Mouse (Mus musculus): ENCODE data around the gene 2210418O10Rik. TPM values are rescaled to one million over a fixed set of nuclear protein-coding genes. Genes with fewer than 3 reads are reported as not detected.
"Not testable (repeated sequence)": the region's sequence is repeated elsewhere in the genome, so short reads cannot be mapped to it uniquely, and the experiment has no call there.

The 2210418O10Rik gene
- polyA plus RNA-seq (2014; fragmentation: Nextera tagmentation; extraction: Ambion mirVana): 4.7 and 10.1 TPM in 2 replicates

DNA sequence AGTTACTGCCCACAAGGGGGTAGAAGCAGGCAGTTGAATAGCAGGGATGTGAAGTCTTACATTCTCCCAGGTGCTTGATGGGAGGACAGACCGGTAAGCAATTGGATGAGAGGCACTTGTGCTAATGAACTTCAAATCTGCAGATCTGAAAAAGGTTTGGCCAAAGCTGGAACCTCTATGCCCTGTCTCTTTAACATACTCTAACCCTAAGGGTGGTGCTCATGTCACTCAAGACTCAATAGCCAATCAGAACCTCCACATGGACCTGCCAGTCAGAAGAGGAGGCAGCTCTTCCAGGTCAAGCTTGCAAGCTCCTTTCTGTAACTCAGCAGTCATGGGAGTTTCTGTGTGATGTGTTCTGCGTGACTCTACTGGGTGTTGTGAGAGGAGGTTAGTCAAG, at the start of gene 2210418O10Rik:
Gene 2210418O10Rik, plus strand, starts transcription at position 301 of the 400 bp plus-strand sequence.
- H3K36me3 ChIP-seq (ENCODE audit: control insufficient read depth, insufficient read depth, low read length); H3K27me3 ChIP-seq (ENCODE audit: control insufficient read depth, insufficient read depth, low read length); H3K4me3 ChIP-seq (ENCODE audit: low read depth, low read length); DNase-seq (ENCODE audit: low spot score); H3K9me3 ChIP-seq (ENCODE audit: control insufficient read depth, low read length); H3K9ac ChIP-seq (ENCODE audit: low read depth, low read length); H3K4me2 ChIP-seq (replicated peaks; ENCODE audit: low read depth, low read length); H3K27ac ChIP-seq (ENCODE audit: low read depth, low read length); ATAC-seq (ENCODE audit: low FRiP score); H3K4me1 ChIP-seq (replicated peaks; ENCODE audit: control insufficient read depth, insufficient read depth, low read length): not testable (repeated sequence)
- WGBS: no CpG with 5 or more reads among the region's 2 CpGs

- H3K4me2 ChIP-seq (replicated peaks; ENCODE audit: low read depth, low read length); H3K4me1 ChIP-seq (replicated peaks; ENCODE audit: control insufficient read depth, insufficient read depth, low read length); H3K27me3 ChIP-seq (ENCODE audit: control insufficient read depth, insufficient read depth, low read length); H3K4me3 ChIP-seq (ENCODE audit: low read depth, low read length); H3K27ac ChIP-seq (ENCODE audit: low read depth, low read length); H3K36me3 ChIP-seq (ENCODE audit: control insufficient read depth, insufficient read depth, low read length); H3K9me3 ChIP-seq (ENCODE audit: control insufficient read depth, low read length); ATAC-seq (ENCODE audit: low FRiP score); H3K9ac ChIP-seq (ENCODE audit: low read depth, low read length); DNase-seq (ENCODE audit: low spot score): not testable (repeated sequence)
- WGBS: no CpG with 5 or more reads among the region's 1 CpGs
Observed at GRCm38 (mm10) chr2:176248519-176248918, 22.1 kb downstream of the 2210418O10Rik start.

Other genes starting within 250 kb of the 2210418O10Rik start
- gene Gm2004, start 76.7 kb upstream of the 2210418O10Rik start, polyA plus RNA-seq (2014; fragmentation: Nextera tagmentation; extraction: Ambion mirVana): 0.93 and 2.2 TPM in 2 replicates
- gene Gm11009, start 92.9 kb downstream of the 2210418O10Rik start, polyA plus RNA-seq (2014; fragmentation: Nextera tagmentation; extraction: Ambion mirVana): not detected in 2 replicates
- 10.2 and 11.3 TPM in 2 replicates for gene Gm14435, start 197.0 kb downstream of the 2210418O10Rik start, polyA plus RNA-seq (2014; fragmentation: Nextera tagmentation; extraction: Ambion mirVana)

All from hindbrain, embryonic 11.5 days (tissue).